Mouse (Mus musculus): Measurements from ENCODE around the gene Ncoa7.

- TF ChIP-seq CTCF (IDR thresholded peaks at IDR 0.05; ENCODE audit: low read depth) (no peak), EP300 (optimal IDR thresholded peaks at IDR 0.05) (no peak)
Observed at GRCm38 (mm10) chr10:30791016-30791415, 12.1 kb downstream of the Ncoa7 start.
